Mouse (Mus musculus): ENCODE results near the gene Klk15.
"Not testable (repeated sequence)": the region's sequence is repeated elsewhere in the genome, so short reads cannot be mapped to it uniquely, and the experiment has no call there.

Gene Klk15

DNA sequence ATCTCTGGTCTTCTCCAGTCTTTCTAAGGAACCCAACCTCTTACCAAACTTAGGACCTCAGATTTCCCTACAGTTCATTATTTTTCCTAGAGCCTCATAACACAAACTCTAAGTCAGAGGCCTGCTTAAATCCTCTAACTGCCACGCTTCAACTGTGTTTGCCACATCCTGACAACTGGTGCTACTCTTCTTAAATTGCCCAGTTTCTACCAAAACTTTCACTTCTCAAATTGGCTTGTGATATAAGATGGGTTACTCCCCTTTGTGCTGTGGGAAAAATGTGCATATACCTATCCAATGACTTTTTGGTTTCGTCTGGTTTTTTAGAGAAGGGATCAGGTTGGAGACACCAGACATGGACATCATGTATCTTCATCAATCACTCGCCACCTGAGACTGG is 33.5 kb downstream of the Klk15 start:
- in situ Hi-C loops (cut with MboI; ENCODE audit: unreplicated experiment in 2 of 2): no loop called here

DNA sequence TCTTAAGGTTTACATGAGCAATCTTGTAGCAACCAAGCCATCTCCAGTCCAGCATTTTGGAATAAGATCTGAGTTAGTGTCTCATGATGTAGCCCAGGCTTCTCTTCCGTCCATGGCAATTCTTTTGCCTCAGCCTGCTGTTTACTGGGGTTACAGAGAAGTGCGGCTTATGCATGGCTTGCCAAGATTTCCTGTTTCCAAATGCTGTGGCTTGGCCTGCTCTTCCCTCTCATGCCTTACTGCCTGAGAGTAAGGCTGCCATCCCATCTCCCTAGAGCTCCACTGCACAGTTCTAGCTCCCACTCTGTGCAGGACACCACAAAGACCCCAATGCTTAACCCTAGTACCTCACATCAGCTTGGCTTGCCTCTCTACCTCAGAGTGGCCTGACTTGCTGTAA is 34.1 kb downstream of the Klk15 start:
- in situ Hi-C loops (cut with MboI; ENCODE audit: unreplicated experiment in 2 of 2): no loop called here

DNA sequence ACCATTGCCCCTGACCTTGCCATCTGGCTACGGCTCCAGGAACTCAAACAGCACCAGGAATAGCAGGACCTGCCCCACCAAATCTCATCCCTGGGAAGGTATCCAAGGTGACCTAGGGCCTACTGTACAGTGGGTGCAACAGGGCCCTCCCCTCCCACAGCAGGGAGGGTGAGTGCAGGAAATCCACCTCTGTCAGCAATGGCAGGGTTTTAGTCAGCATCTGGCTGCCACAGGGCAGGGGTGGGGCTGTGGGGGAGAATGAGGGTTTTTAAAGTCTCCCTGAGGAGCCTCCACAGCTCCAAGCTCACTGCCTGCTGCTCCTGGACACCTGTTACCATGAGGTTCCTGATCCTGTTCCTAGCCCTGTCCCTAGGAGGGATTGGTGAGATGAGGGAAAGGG is 42.2 kb downstream of the Klk15 start, which contains the start of gene Klk1b9:
TSS of gene Klk1b9 (plus strand) at position 301 of the 400 bp plus-strand sequence.
- in situ Hi-C loops (cut with MboI; ENCODE audit: unreplicated experiment in 2 of 2): not testable (repeated sequence)

- in situ Hi-C loops (cut with MboI; ENCODE audit: unreplicated experiment in 2 of 2): no loop called here
Measured at GRCm38 (mm10) chr7:43985657-43986056, 52.1 kb downstream of the Klk15 start.

Data from v-Abl transformed pro-B cells (cell line).